Mouse (Mus musculus) MEL (cell line): ENCODE results near the gene Lrch4. TPM values are rescaled to one million over a fixed set of nuclear protein-coding genes. Genes with fewer than 3 reads are reported as not detected.

ENCODE experiments used
- DNase-seq: peaks from one replicate; pipeline ENCODE4 v3.0.0; 2011; ENCODE audit warnings: low read depth, low spot score
- H3K27ac ChIP-seq: 2 replicates; pipeline ENCODE4 v1.5.1; 2012; ENCODE audit warnings: low read depth, mild to moderate bottlenecking, control low read depth, low read length, moderate library complexity; ENCODE audit not compliant: control insufficient read depth
- H3K27me3 ChIP-seq, 2 experiments: fragments of 150-350 bp in 1 of 2; sonication (generic) in 1 of 2; 2 replicates each; pipeline ENCODE4 v1.6.1; 2012; ENCODE audit warnings: low read length in 2 of 2, mild to moderate bottlenecking in 2 of 2, improper control_type of control experiment in 1 of 2, moderate library complexity in 1 of 2; ENCODE audit not compliant: insufficient read depth in 2 of 2, control insufficient read depth in 1 of 2
- H3K36me3 ChIP-seq, 2 experiments: 2 replicates each; pipeline ENCODE4 v1.6.1; 2012 to 2014; ENCODE audit warnings: low read length in 2 of 2, improper control_type of control experiment in 1 of 2, inconsistent platforms in 1 of 2, mild to moderate bottlenecking in 1 of 2; ENCODE audit not compliant: insufficient read depth in 2 of 2, control insufficient read depth in 1 of 2
- H3K4me1 ChIP-seq, 2 experiments: fragments of 150-350 bp in 1 of 2; sonication (generic) in 1 of 2; 2 replicates each; pipeline ENCODE4 v1.6.1; 2012; ENCODE audit warnings: low read length in 2 of 2, improper control_type of control experiment in 1 of 2, mild to moderate bottlenecking in 1 of 2; ENCODE audit not compliant: insufficient read depth in 2 of 2, control insufficient read depth in 1 of 2
- H3K4me3 ChIP-seq, 2 experiments: fragments of 150-350 bp in 1 of 2; sonication (generic) in 1 of 2; 2 replicates each; pipeline ENCODE4 v1.5.1; 2012; ENCODE audit warnings: low read depth in 2 of 2, low read length in 2 of 2, mild to moderate bottlenecking in 2 of 2, moderate library complexity in 2 of 2, control low read depth in 1 of 2, improper control_type of control experiment in 1 of 2; ENCODE audit not compliant: control insufficient read depth in 1 of 2, insufficient read depth in 1 of 2
- H3K79me2 ChIP-seq: 2 replicates; pipeline ENCODE4 v1.6.1; 2012; ENCODE audit warnings: mild to moderate bottlenecking, low read length, moderate library complexity; ENCODE audit not compliant: control insufficient read depth, poor library complexity, insufficient read depth
- H3K9ac ChIP-seq: 2 replicates; pipeline ENCODE4 v1.6.1; 2012; ENCODE audit warnings: low read depth, mild to moderate bottlenecking, control low read depth, low read length, moderate library complexity; ENCODE audit not compliant: control insufficient read depth, poor library complexity, severe bottlenecking
- H3K9me3 ChIP-seq: fragments of 150-350 bp; sonication (generic); replicated peaks from 2 replicates; pipeline ENCODE4 v1.6.1; 2012; ENCODE audit warnings: mild to moderate bottlenecking, low read length, improper control_type of control experiment, moderate library complexity; ENCODE audit not compliant: insufficient read depth
- BHLHE40 ChIP-seq: IDR thresholded peaks from 2 replicates; pipeline ENCODE4 v1.6.1; 2012; ENCODE audit warnings: low read depth, mild to moderate bottlenecking, inconsistent platforms, low read length, improper control_type of control experiment, borderline replicate concordance
- CHD1 ChIP-seq: IDR thresholded peaks from 2 replicates; pipeline ENCODE4 v1.6.1; 2012; ENCODE audit warnings: low read depth, mild to moderate bottlenecking, inconsistent platforms, low read length, improper control_type of control experiment
- CTCF ChIP-seq, 3 experiments: IDR thresholded peaks in 2 of 3; conservative IDR thresholded peaks in 1 of 3; 2 replicates each; pipeline ENCODE4 v1.5.1; 2011 to 2012; ENCODE audit warnings: low read length in 3 of 3, low read depth in 2 of 3, mild to moderate bottlenecking in 2 of 3, improper control_type of control experiment in 1 of 3, inconsistent platforms in 1 of 3, mixed read lengths in 1 of 3, moderate library complexity in 1 of 3; ENCODE audit not compliant: control insufficient read depth in 1 of 3, insufficient read depth in 1 of 3, poor library complexity in 1 of 3, severe bottlenecking in 1 of 3
- ELF1 ChIP-seq: IDR thresholded peaks from 2 replicates; pipeline ENCODE4 v1.6.1; 2014; ENCODE audit warnings: low read depth, mild to moderate bottlenecking, inconsistent platforms, low read length, improper control_type of control experiment, moderate library complexity
- EP300 ChIP-seq, 2 experiments: IDR thresholded peaks; 2 replicates each; pipeline ENCODE4 v1.6.1; 2011; ENCODE audit warnings: improper control_type of control experiment in 2 of 2, low read length in 2 of 2, low read depth in 1 of 2, mild to moderate bottlenecking in 1 of 2
- KAT2A ChIP-seq: conservative IDR thresholded peaks from 2 replicates; pipeline ENCODE4 v1.6.1; 2012; ENCODE audit warnings: low read depth, low read length, improper control_type of control experiment, inconsistent platforms
- MAFK ChIP-seq: IDR thresholded peaks from 2 replicates; pipeline ENCODE4 v1.6.1; 2011; ENCODE audit warnings: low read depth, mild to moderate bottlenecking, low read length, improper control_type of control experiment, borderline replicate concordance
- MAX ChIP-seq: IDR thresholded peaks from 2 replicates; pipeline ENCODE4 v1.6.1; 2011; ENCODE audit warnings: low read length, improper control_type of control experiment
- MAZ ChIP-seq: IDR thresholded peaks from 2 replicates; pipeline ENCODE4 v1.6.1; 2012; ENCODE audit warnings: low read depth, mild to moderate bottlenecking, inconsistent platforms, low read length, improper control_type of control experiment
- MXI1 ChIP-seq: IDR thresholded peaks from 2 replicates; pipeline ENCODE4 v1.6.1; 2011; ENCODE audit warnings: mild to moderate bottlenecking, low read depth, low read length, improper control_type of control experiment
- POLR2AphosphoS2 ChIP-seq: IDR thresholded peaks from 2 replicates; pipeline ENCODE4 v1.6.1; 2011; ENCODE audit warnings: low read length, improper control_type of control experiment
- SIN3A ChIP-seq: IDR thresholded peaks from 2 replicates; pipeline ENCODE4 v1.6.1; 2012; ENCODE audit warnings: low read length, improper control_type of control experiment, inconsistent platforms
- TAL1 ChIP-seq: IDR thresholded peaks from 2 replicates; pipeline ENCODE4 v1.6.1; 2012; ENCODE audit warnings: mild to moderate bottlenecking, inconsistent platforms, low read length, moderate library complexity, mixed read lengths
- TBP ChIP-seq: IDR thresholded peaks from 2 replicates; pipeline ENCODE4 v1.8.0; 2011; ENCODE audit warnings: low read depth, low read length, improper control_type of control experiment
- TCF12 ChIP-seq: IDR thresholded peaks from 2 replicates; pipeline ENCODE4 v1.6.1; 2014; ENCODE audit warnings: low read depth, mild to moderate bottlenecking, inconsistent platforms, low read length, improper control_type of control experiment, moderate library complexity
- UBTF ChIP-seq: IDR thresholded peaks from 2 replicates; pipeline ENCODE4 v1.6.1; 2012; ENCODE audit warnings: low read depth, mild to moderate bottlenecking, inconsistent platforms, low read length, improper control_type of control experiment, moderate library complexity, borderline replicate concordance; ENCODE audit not compliant: insufficient read depth
- USF1 ChIP-seq: IDR thresholded peaks from 2 replicates; pipeline ENCODE4 v1.6.1; 2014; ENCODE audit warnings: low read depth, mild to moderate bottlenecking, inconsistent platforms, low read length, improper control_type of control experiment, moderate library complexity
- USF2 ChIP-seq, 2 experiments: IDR thresholded peaks; 2 replicates each; pipeline ENCODE4 v1.6.1; 2011 to 2012; ENCODE audit warnings: improper control_type of control experiment in 2 of 2, low read length in 2 of 2, borderline replicate concordance in 1 of 2, inconsistent platforms in 1 of 2, low read depth in 1 of 2, mild to moderate bottlenecking in 1 of 2; ENCODE audit not compliant: insufficient read depth in 1 of 2
- ZNF384 ChIP-seq: IDR thresholded peaks from 2 replicates; pipeline ENCODE4 v1.6.1; 2012; ENCODE audit warnings: low read depth, mild to moderate bottlenecking, inconsistent platforms, low read length, improper control_type of control experiment
- polyA plus RNA-seq, 2 experiments: library from polyadenylated mRNA; stranded (reverse) in 1 of 2; unstranded in 1 of 2; fragments of >175 nt in 1 of 2; fragments of >200 nt in 1 of 2; gene quantifications; 2 replicates each; pipeline versions ENCODE4 v1.2.1 to v1.2.4; 2012; ENCODE audit warnings: low replicate concordance in 2 of 2, low read depth in 1 of 2; ENCODE audit not compliant: insufficient read length in 2 of 2, insufficient read depth in 1 of 2, missing spikeins in 1 of 2
- total RNA-seq: library from RNA; depleted of rRNA; stranded (reverse); fragments of 300-350 nt; gene quantifications from 2 replicates; pipeline ENCODE4 v1.2.3, GENCODE M21; 2012

Gene Lrch4
- total and polyA plus RNA-seq, 3 experiments: 9.1 to 239 (median 47.0) TPM

DNA sequence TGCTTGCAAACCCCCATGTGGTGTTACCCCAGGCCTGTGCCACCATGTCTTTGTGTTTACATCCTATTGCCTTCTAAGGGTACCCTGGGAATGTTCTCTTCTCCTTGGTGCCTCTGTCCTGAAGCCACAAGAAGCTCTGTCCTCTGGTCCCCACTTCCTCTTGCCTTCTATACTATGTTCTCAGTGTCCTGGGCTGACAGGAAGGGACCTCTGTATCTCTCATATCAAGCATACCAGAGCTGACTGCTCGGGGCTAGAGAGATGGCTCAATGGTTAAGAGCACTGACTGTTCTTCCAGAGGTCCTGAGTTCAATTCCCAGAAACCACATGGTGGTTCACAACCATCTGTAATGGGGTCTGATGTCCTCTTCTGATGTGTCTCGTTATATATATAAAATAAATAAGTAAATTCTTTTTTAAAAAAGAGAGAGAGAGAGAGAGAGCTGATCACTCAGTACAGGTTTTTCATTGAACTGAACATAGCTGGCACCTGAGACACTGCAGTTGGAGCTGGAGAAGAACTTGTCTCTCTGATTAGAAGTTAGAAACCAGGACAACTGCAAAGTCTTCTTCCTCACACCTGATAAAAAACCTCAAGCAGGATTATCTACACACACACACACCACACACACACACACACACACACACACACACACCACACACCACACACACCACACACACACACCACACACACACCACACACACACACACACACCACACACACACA lies 30.7 kb upstream of the Lrch4 start (continued):
- TF ChIP-seq TAL1 (peak; percentile 29; the same call in 1 of the 2 replicates), USF1 (no peak), KAT2A (no peak)

DNA sequence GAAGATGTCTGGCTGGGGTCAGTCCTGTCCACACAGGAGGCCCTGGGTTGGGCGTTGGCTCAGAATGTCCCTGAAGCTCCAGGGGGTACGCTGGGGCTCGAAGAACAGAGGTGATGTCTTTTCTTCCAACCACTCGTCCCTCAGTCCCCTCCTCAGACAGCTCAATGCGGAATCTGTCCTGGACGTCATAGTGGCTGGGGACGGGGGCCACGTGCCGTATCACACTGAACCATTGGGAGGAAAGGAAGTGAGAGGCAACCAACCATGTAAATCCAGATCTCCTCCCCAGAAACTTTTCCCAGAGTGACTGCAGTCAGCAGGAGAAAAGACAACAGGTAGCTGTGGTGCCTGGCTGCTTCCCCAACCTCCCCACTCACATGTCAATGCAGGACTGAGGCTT lies 29.3 kb upstream of the Lrch4 start:
- H3K9ac ChIP-seq: peak overlapping the region; percentile 82
- H3K9me3 ChIP-seq: no peaks in the 10 kb centered on the region
- no peaks in the 10 kb centered on the region for H3K27me3 ChIP-seq
- H3K79me2 ChIP-seq: peaks cover 14% of the 10 kb centered on the region
- H3K36me3 ChIP-seq: peaks cover 0 to 13% of the 10 kb centered on the region in 2 experiments; a peak in 2 of 4 replicates
- H3K4me1 ChIP-seq: peaks cover 10 to 26% of the 10 kb centered on the region in 2 experiments
- DNase-seq: peak; percentile 70
- H3K4me3 ChIP-seq: peak overlapping the region; percentile 83 to 99
- H3K27ac ChIP-seq: peak overlapping the region; percentile 16
- TF ChIP-seq MAX (peak; percentile 82), TCF12 (peak; percentile 31; the same call in 1 of the 2 replicates), SIN3A (peak; percentile 49; the same call in 1 of the 2 replicates), USF1 (peak; percentile 79), EP300 (IDR thresholded peaks at IDR 0.05; ENCODE audit: low read depth in 1 of 2, low read length in 2 of 2) (no peak), ZNF384 (no peak), CTCF (IDR thresholded peaks at IDR 0.05 in 2 of 3, conservative IDR thresholded peaks at IDR 0.05 in 1 of 3; ENCODE audit: control insufficient read depth in 1 of 3, insufficient read depth in 1 of 3, low read depth in 2 of 3, low read length in 3 of 3, poor library complexity in 1 of 3, severe bottlenecking in 1 of 3) (no peak), TBP (no peak), UBTF (no peak), POLR2AphosphoS2 (no peak), MAZ (peak; percentile 21; the same call in 1 of the 2 replicates), ELF1 (0 out of 2 replicates have a peak, but pooled peaks have one; percentile 8), MAFK (no peak), BHLHE40 (peak; percentile 53; the same call in 1 of the 2 replicates), MXI1 (peak; percentile 78; the same call in 1 of the 2 replicates), USF2 (IDR thresholded peaks at IDR 0.05; ENCODE audit: borderline replicate concordance in 1 of 2, insufficient read depth in 1 of 2, low read depth in 1 of 2, low read length in 2 of 2) (no peak), CHD1 (no peak)
